Mouse (Mus musculus) olfactory bulb, adult 2 months (tissue): ENCODE measurements around the gene Tgds. TPM values are rescaled to one million over a fixed set of nuclear protein-coding genes. Genes with fewer than 3 reads are reported as not detected.

Source experiments
- H3K27ac ChIP-seq: fragments of 200-500 bp; 2 replicates; pipeline ENCODE4 v1.5.1; 2012; ENCODE audit warnings: low read depth, low read length; ENCODE audit not compliant: insufficient read depth
- H3K4me1 ChIP-seq: fragments of 200-500 bp; 2 replicates; pipeline ENCODE4 v1.6.1; 2012; ENCODE audit warnings: low read length; ENCODE audit not compliant: control insufficient read depth, insufficient read depth
- H3K4me3 ChIP-seq: fragments of 200-500 bp; 2 replicates; pipeline ENCODE4 v1.5.1; 2012; ENCODE audit warnings: mild to moderate bottlenecking, low read depth, low read length, moderate library complexity; ENCODE audit not compliant: insufficient read depth
- CTCF ChIP-seq: fragments of 200-500 bp; IDR thresholded peaks from 2 replicates; pipeline ENCODE4 v1.5.1; 2012; ENCODE audit warnings: low read depth, mild to moderate bottlenecking, low read length, moderate library complexity; ENCODE audit not compliant: insufficient read depth
- POLR2A ChIP-seq: fragments of 200-500 bp; IDR thresholded peaks from 2 replicates; pipeline ENCODE4 v1.6.1; 2012; ENCODE audit warnings: mild to moderate bottlenecking, low read depth, low read length, moderate library complexity; ENCODE audit not compliant: insufficient read depth
- WGBS: fragments of 180-500 bp; shearing (Covaris S2); methylation state at CpG from one replicate; pipeline ENCODE4 v1.1.7; 2018; 5-methylcytosine and 5-hydroxymethylcytosine counted together
- polyA plus RNA-seq: library from polyadenylated mRNA; stranded (reverse); fragments of >200 nt; gene quantifications from 2 replicates; pipeline ENCODE4 v1.2.4, GENCODE M21; 2012; ENCODE audit warnings: low replicate concordance; ENCODE audit not compliant: missing spikeins, insufficient read depth, insufficient read length

Tgds gene
- polyA plus RNA-seq, 1 experiment: not detected

GRCm38 (mm10) chr14:118083851-118084250, 48.7 kb downstream of the Tgds start:
- no peak for TF ChIP-seq CTCF
- no peak for TF ChIP-seq POLR2A
- H3K27ac ChIP-seq: no peak overlapping the region
- WGBS: 93% methylated on average over 6 of the region's 6 CpGs

DNA sequence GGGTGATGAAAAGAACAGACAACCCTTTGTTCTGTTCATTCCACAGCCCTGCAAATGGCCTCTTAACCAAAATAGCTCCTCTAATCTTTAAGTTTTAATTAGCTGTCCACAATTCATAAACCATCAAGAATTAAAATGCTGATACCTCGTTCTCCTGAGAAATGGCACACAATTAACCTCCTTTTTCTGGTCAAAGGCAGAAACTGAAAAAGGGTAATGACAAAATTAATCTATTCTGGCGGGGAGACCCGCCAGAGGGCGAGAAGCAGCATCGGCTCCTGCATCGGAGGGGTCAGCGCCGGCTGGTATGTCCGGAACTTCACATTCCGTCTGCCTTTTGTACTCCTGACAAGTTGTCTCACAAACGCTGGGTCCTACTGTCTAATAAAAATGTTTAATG, 51.9 kb downstream of the Tgds start:
- 28% methylated on average over 11 of the region's 11 CpGs for WGBS
- Histone ChIP-seq H3K4me1 (no peaks in the 10 kb centered on the region), H3K27ac (no peak overlapping the region), H3K4me3 (no peak overlapping the region)
- TF ChIP-seq POLR2A (no peak), CTCF (no peak)

More at GRCm38 (mm10) chr14:118083851-118084250, 48.7 kb downstream of the Tgds start:
- Histone ChIP-seq H3K4me1 (no peaks in the 10 kb centered on the region), H3K4me3 (no peak overlapping the region)

GRCm38 (mm10) chr14:118070100-118070499, 62.5 kb downstream of the Tgds start:
- H3K4me1 ChIP-seq: no peaks in the 10 kb centered on the region
- no peak overlapping the region for H3K27ac ChIP-seq
- no peak for TF ChIP-seq CTCF
- TF ChIP-seq POLR2A: no peak
- no peak overlapping the region for H3K4me3 ChIP-seq
- 55% methylated on average over 12 of the region's 12 CpGs for WGBS

GRCm38 (mm10) chr14:118069439-118070079, 63.0 kb downstream of the Tgds start:
- Histone ChIP-seq H3K4me3 (no peak overlapping the region), H3K27ac (no peak overlapping the region), H3K4me1 (no peaks in the 10 kb centered on the region)
- TF ChIP-seq CTCF (no peak), POLR2A (no peak)
- WGBS: 84% methylated on average over 12 of the region's 12 CpGs

Other genes starting within 250 kb of the Tgds start
- gene Dct, start 80.5 kb downstream of the Tgds start, polyA plus RNA-seq: not detected in 2 replicates
- not detected in 2 replicates for gene Gpr180, start 4.4 kb upstream of the Tgds start, polyA plus RNA-seq
- gene Sox21, start 104.3 kb upstream of the Tgds start, polyA plus RNA-seq: not detected in 2 replicates
- gene Gm9376, start 134.2 kb upstream of the Tgds start, polyA plus RNA-seq: not detected in 2 replicates